16 mouse cellular contexts compared by ENCODE assay signal in genomic region chr9:103423384-103423783, GRCm38 (mm10). TPM values are rescaled to one million over a fixed set of nuclear protein-coding genes. Genes with fewer than 3 reads are reported as not detected.
DNase-seq lines count a peak whose midpoint lies in the region; ATAC-seq and TF ChIP-seq lines count a peak whose summit lies in the region.
"Had no signal": no experiment of that assay in that cellular context is flagged by ENCODE, and none has a peak within 500 bp of the region (broad histone marks: within the 10 kb centered on the region; RNA-seq: fewer than 3 reads in every experiment).

No protein-coding gene starts in this region.

- H3K4me2 ChIP-seq in midbrain, embryonic 13.5 days (replicated peaks), result 0 out of 2 replicates have a peak overlapping the region, but pooled peaks have one; percentile 5
- peak overlapping the region; percentile 4; the same call in 1 of the 2 replicates for H3K4me2 ChIP-seq in hindbrain, embryonic 14.5 days (replicated peaks)
- H3K4me2 ChIP-seq: liver, embryonic 15.5 days had no signal

- peak overlapping the region; percentile 60 for H3K27ac ChIP-seq in midbrain, embryonic 13.5 days
- H3K27ac ChIP-seq in midbrain, embryonic 10.5 days (replicated peaks), result no peak overlapping the region
- H3K27ac ChIP-seq in hindbrain, embryonic 14.5 days, result peak overlapping the region; percentile 6; the same call in 1 of the 2 replicates
- peak overlapping the region; percentile 45 for H3K27ac ChIP-seq in small intestine, adult 2 months (ENCODE audit: insufficient read depth, low read depth, low read length)
- H3K27ac ChIP-seq: liver, embryonic 15.5 days; macrophage had no signal

- TF ChIP-seq POLR2A in small intestine, adult 2 months (IDR thresholded peaks at IDR 0.05; ENCODE audit: low read depth, low read length), result no peak

- 65% methylated on average over 7 of the region's 7 CpGs for WGBS in midbrain, embryonic 13.5 days
- WGBS in midbrain, embryonic 10.5 days, result 87% methylated on average over 7 of the region's 7 CpGs
- WGBS in hindbrain, embryonic 14.5 days, result 68% methylated on average over 7 of the region's 7 CpGs
- 76% methylated on average over 7 of the region's 7 CpGs for WGBS in small intestine, adult 2 months

- H3K9ac ChIP-seq in midbrain, embryonic 13.5 days (replicated peaks), result no peak overlapping the region
- H3K9ac ChIP-seq in hindbrain, embryonic 14.5 days, result no peak overlapping the region
- H3K9ac ChIP-seq: liver, embryonic 15.5 days had no signal

- no peak for TF ChIP-seq CTCF in small intestine, adult 2 months (IDR thresholded peaks at IDR 0.05; ENCODE audit: extremely low read depth, insufficient read length, insufficient replicate concordance, low read depth, low read length)

- H3K36me3 ChIP-seq in midbrain, embryonic 13.5 days, result no peaks in the 10 kb centered on the region
- no peaks in the 10 kb centered on the region for H3K36me3 ChIP-seq in midbrain, embryonic 10.5 days
- H3K36me3 ChIP-seq in hindbrain, embryonic 14.5 days (replicated peaks; ENCODE audit: control insufficient read depth, insufficient read depth), result no peaks in the 10 kb centered on the region
- no peaks in the 10 kb centered on the region for H3K36me3 ChIP-seq in small intestine, adult 2 months (ENCODE audit: control insufficient read depth, insufficient read depth, low read length)
- H3K36me3 ChIP-seq: liver, embryonic 15.5 days had no signal

- no peaks in the 10 kb centered on the region for H3K27me3 ChIP-seq in midbrain, embryonic 13.5 days
- no peaks in the 10 kb centered on the region for H3K27me3 ChIP-seq in midbrain, embryonic 10.5 days (ENCODE audit: low read depth, poor library complexity, severe bottlenecking)
- H3K27me3 ChIP-seq in hindbrain, embryonic 14.5 days (ENCODE audit: control insufficient read depth, insufficient read depth, low read length), result no peaks in the 10 kb centered on the region
- H3K27me3 ChIP-seq in small intestine, adult 2 months (ENCODE audit: control insufficient read depth, insufficient read depth, low read length), result no peaks in the 10 kb centered on the region
- H3K27me3 ChIP-seq: liver, embryonic 15.5 days had no signal

- H3K4me3 ChIP-seq in midbrain, embryonic 13.5 days (replicated peaks), result no peak overlapping the region
- no peak overlapping the region for H3K4me3 ChIP-seq in midbrain, embryonic 10.5 days
- H3K4me3 ChIP-seq in hindbrain, embryonic 14.5 days (replicated peaks; ENCODE audit: low read length), result no peak overlapping the region
- no peak overlapping the region for H3K4me3 ChIP-seq in small intestine, adult 2 months (ENCODE audit: low read depth, low read length)
- H3K4me3 ChIP-seq: erythroblast, embryonic 14.5 days; liver, embryonic 15.5 days had no signal

- DNase-seq in frontal cortex, postnatal 14 days (ENCODE audit: low spot score in 2 of 2), result no peak
- no peak for DNase-seq in midbrain, embryonic 10.5 days (ENCODE audit: low spot score)
- DNase-seq in hindbrain, embryonic 14.5 days (ENCODE audit: low spot score), result no peak
- DNase-seq in adrenal gland, adult 18-20 months (ENCODE audit: low spot score in 2 of 2), result no peak
- no peak for DNase-seq in lung, postnatal 14 days
- DNase-seq: adrenal gland, postnatal 25 days; heart, postnatal 14 days; kidney, adult 2 months had no signal

- no peaks in the 10 kb centered on the region for H3K9me3 ChIP-seq in midbrain, embryonic 13.5 days
- H3K9me3 ChIP-seq in midbrain, embryonic 10.5 days (replicated peaks), result no peaks in the 10 kb centered on the region
- no peaks in the 10 kb centered on the region for H3K9me3 ChIP-seq in hindbrain, embryonic 14.5 days (ENCODE audit: control insufficient read depth, low read length)
- H3K9me3 ChIP-seq: liver, embryonic 15.5 days had no signal

- peaks cover 26% of the 10 kb centered on the region for H3K4me1 ChIP-seq in midbrain, embryonic 13.5 days (replicated peaks)
- H3K4me1 ChIP-seq in midbrain, embryonic 10.5 days, result peaks cover 20% of the 10 kb centered on the region
- peaks cover 13% of the 10 kb centered on the region; the same call in 1 of the 2 replicates for H3K4me1 ChIP-seq in hindbrain, embryonic 14.5 days (replicated peaks; ENCODE audit: control insufficient read depth, insufficient read depth, low read length)
- no peaks in the 10 kb centered on the region for H3K4me1 ChIP-seq in small intestine, adult 2 months (ENCODE audit: control insufficient read depth, insufficient read depth, insufficient read length, low read length)
- H3K4me1 ChIP-seq: liver, embryonic 15.5 days had no signal

- ATAC-seq in frontal cortex, adult (ENCODE audit: low TSS enrichment), result peak; percentile 77
- ATAC-seq in midbrain, embryonic 13.5 days, result peak; percentile 14
- no peak for ATAC-seq in hindbrain, embryonic 14.5 days (ENCODE audit: low FRiP score)

RNA-seq across cellular contexts. Expression of gene Bfsp2, which starts 56.8 kb away (rescaled TPM):
- polyA plus RNA-seq in midbrain, embryonic 13.5 days (2015; fragmentation: Nextera tagmentation; extraction: Ambion mirVana), result 3.5 and 4.0 TPM in 2 replicates
- 0.75 and 2.0 TPM in 2 replicates for polyA plus RNA-seq in midbrain, embryonic 10.5 days (2016; fragmentation: Nextera tagmentation; extraction: Ambion mirVana)
- 3.5 and 4.1 TPM in 2 replicates for polyA plus RNA-seq in hindbrain, embryonic 14.5 days (2014; fragmentation: Nextera tagmentation; extraction: Ambion mirVana)
- polyA plus RNA-seq in small intestine, adult 2 months (2012; rRNA removed), result 0.18 and 1.1 TPM in 2 replicates
- not detected for total RNA-seq in adrenal gland, adult 18-20 months (2021)
- total RNA-seq: adrenal gland, postnatal 25 days; ES-E14 had no signal
- polyA plus RNA-seq: gonadal fat pad, adult 2 months; macrophage had no signal

RNA-seq across cellular contexts. Expression of gene Cdv3, which starts 57.7 kb away (rescaled TPM):
- 85.2 and 105 TPM in 2 replicates for polyA plus RNA-seq in midbrain, embryonic 13.5 days (2015; fragmentation: Nextera tagmentation; extraction: Ambion mirVana)
- 166 and 168 TPM in 2 replicates for polyA plus RNA-seq in midbrain, embryonic 10.5 days (2016; fragmentation: Nextera tagmentation; extraction: Ambion mirVana)
- 62.4 and 76.0 TPM in 2 replicates for polyA plus RNA-seq in hindbrain, embryonic 14.5 days (2014; fragmentation: Nextera tagmentation; extraction: Ambion mirVana)
- 24.4 and 60.1 TPM in 2 replicates for polyA plus RNA-seq in small intestine, adult 2 months (2012; rRNA removed)
- 100 to 1,000 TPM; 156 to 299 TPM for total RNA-seq in adrenal gland, adult 18-20 months (2021)
